Mouse (Mus musculus): ENCODE measurements around the gene Rrp1b. TPM values are rescaled to one million over a fixed set of nuclear protein-coding genes. Genes with fewer than 3 reads are reported as not detected.

Rrp1b gene
- polyA plus RNA-seq (2015; fragmentation: Nextera tagmentation; extraction: Ambion mirVana) = 44.7 and 48.0 TPM in 2 replicates

- peak; percentile 97 for ATAC-seq (replicated peaks)
- H3K27me3 ChIP-seq = no peaks in the 10 kb centered on the region
- H3K9me3 ChIP-seq = no peaks in the 10 kb centered on the region
- peak within 1 kb of the TSS; percentile 77 for H3K27ac ChIP-seq (replicated peaks)
- no peaks in the 10 kb centered on the region for H3K36me3 ChIP-seq
- H3K4me2 ChIP-seq (replicated peaks) = peak within 1 kb of the TSS; percentile 79
- peak within 1 kb of the TSS; percentile 72 for H3K9ac ChIP-seq (replicated peaks)
- 5% methylated on average over 52 of the region's 52 CpGs for WGBS
- H3K4me1 ChIP-seq = peaks cover 23% of the 10 kb centered on the region
- peak within 1 kb of the TSS; percentile 68 for H3K4me3 ChIP-seq
Observed at GRCm38 (mm10) chr17:32035609-32036508, at the start of gene Rrp1b, which contains the start of gene Hsf2bp. TSS of gene Rrp1b (plus strand) at chr17:32036100. TSS of gene Hsf2bp (minus strand) at chr17:32036349.

GRCm38 (mm10) chr17:31986915-31987314 lies 49.0 kb upstream of the Rrp1b start:
- no peaks in the 10 kb centered on the region for H3K36me3 ChIP-seq
- no peaks in the 10 kb centered on the region for H3K27me3 ChIP-seq
- H3K4me1 ChIP-seq = no peaks in the 10 kb centered on the region
- ATAC-seq (replicated peaks) = no peak
- no peak overlapping the region for H3K4me2 ChIP-seq (replicated peaks)
- WGBS = 87% methylated on average over 1 of the region's 1 CpGs
- H3K9me3 ChIP-seq = no peaks in the 10 kb centered on the region
- no peak overlapping the region for H3K9ac ChIP-seq (replicated peaks)
- 0 out of 2 replicates have a peak overlapping the region, but pooled peaks have one; percentile 40 for H3K27ac ChIP-seq (replicated peaks)
- no peak overlapping the region for H3K4me3 ChIP-seq

- WGBS = 92% methylated on average over 2 of the region's 2 CpGs
- Histone ChIP-seq H3K27me3 (no peaks in the 10 kb centered on the region), H3K4me2 (replicated peaks) (no peak overlapping the region), H3K4me3 (no peak overlapping the region), H3K9ac (replicated peaks) (no peak overlapping the region), H3K27ac (replicated peaks) (no peak overlapping the region), H3K9me3 (no peaks in the 10 kb centered on the region), H3K36me3 (no peaks in the 10 kb centered on the region), H3K4me1 (no peaks in the 10 kb centered on the region)
- ATAC-seq (replicated peaks) = no peak
Observed at GRCm38 (mm10) chr17:31989035-31989434, 46.9 kb upstream of the Rrp1b start.

GRCm38 (mm10) chr17:31992004-31992403 lies 43.9 kb upstream of the Rrp1b start:
- no peaks in the 10 kb centered on the region for H3K36me3 ChIP-seq
- WGBS = 55% methylated on average over 2 of the region's 2 CpGs
- ATAC-seq (replicated peaks) = no peak
- no peak overlapping the region for H3K27ac ChIP-seq (replicated peaks)
- no peaks in the 10 kb centered on the region for H3K27me3 ChIP-seq
- H3K9ac ChIP-seq (replicated peaks) = no peak overlapping the region
- H3K4me3 ChIP-seq = no peak overlapping the region
- H3K4me1 ChIP-seq = no peaks in the 10 kb centered on the region
- H3K4me2 ChIP-seq (replicated peaks) = no peak overlapping the region
- no peaks in the 10 kb centered on the region for H3K9me3 ChIP-seq

- no peaks in the 10 kb centered on the region for H3K36me3 ChIP-seq
- ATAC-seq (replicated peaks) = no peak
- H3K27ac ChIP-seq (replicated peaks) = no peak overlapping the region
- H3K4me1 ChIP-seq = no peaks in the 10 kb centered on the region
- no peak overlapping the region for H3K4me2 ChIP-seq (replicated peaks)
- H3K9ac ChIP-seq (replicated peaks) = no peak overlapping the region
- H3K27me3 ChIP-seq = no peaks in the 10 kb centered on the region
- 92% methylated on average over 1 of the region's 1 CpGs for WGBS
- H3K4me3 ChIP-seq = no peak overlapping the region
- H3K9me3 ChIP-seq = no peaks in the 10 kb centered on the region
Observed at GRCm38 (mm10) chr17:31993354-31993753, 42.5 kb upstream of the Rrp1b start.

GRCm38 (mm10) chr17:31994132-31994531 lies 41.8 kb upstream of the Rrp1b start:
- ATAC-seq (replicated peaks) = no peak
- no peaks in the 10 kb centered on the region for H3K4me1 ChIP-seq
- H3K36me3 ChIP-seq = no peaks in the 10 kb centered on the region
- H3K9me3 ChIP-seq = no peaks in the 10 kb centered on the region
- H3K4me3 ChIP-seq = no peak overlapping the region
- no peak overlapping the region for H3K9ac ChIP-seq (replicated peaks)
- H3K27me3 ChIP-seq = no peaks in the 10 kb centered on the region
- no peak overlapping the region for H3K4me2 ChIP-seq (replicated peaks)
- H3K27ac ChIP-seq (replicated peaks) = no peak overlapping the region

GRCm38 (mm10) chr17:31995784-31996183 lies 40.1 kb upstream of the Rrp1b start:
- H3K36me3 ChIP-seq = no peaks in the 10 kb centered on the region
- H3K4me2 ChIP-seq (replicated peaks) = no peak overlapping the region
- no peak for ATAC-seq (replicated peaks)
- H3K9ac ChIP-seq (replicated peaks) = no peak overlapping the region
- 90% methylated on average over 2 of the region's 2 CpGs for WGBS
- no peak overlapping the region for H3K27ac ChIP-seq (replicated peaks)
- no peaks in the 10 kb centered on the region for H3K27me3 ChIP-seq
- no peak overlapping the region for H3K4me3 ChIP-seq
- H3K4me1 ChIP-seq = no peaks in the 10 kb centered on the region
- H3K9me3 ChIP-seq = no peaks in the 10 kb centered on the region

- H3K4me1 ChIP-seq = no peaks in the 10 kb centered on the region
- no peak overlapping the region for H3K9ac ChIP-seq (replicated peaks)
- H3K27me3 ChIP-seq = no peaks in the 10 kb centered on the region
- H3K4me2 ChIP-seq (replicated peaks) = no peak overlapping the region
- no peaks in the 10 kb centered on the region for H3K9me3 ChIP-seq
- 72% methylated on average over 4 of the region's 4 CpGs for WGBS
- ATAC-seq (replicated peaks) = no peak
- H3K27ac ChIP-seq (replicated peaks) = no peak overlapping the region
- H3K36me3 ChIP-seq = no peaks in the 10 kb centered on the region
- H3K4me3 ChIP-seq = no peak overlapping the region
Observed at GRCm38 (mm10) chr17:31996331-31996730, 39.6 kb upstream of the Rrp1b start.

GRCm38 (mm10) chr17:31998351-31998750 lies 37.5 kb upstream of the Rrp1b start:
- 85% methylated on average over 1 of the region's 1 CpGs for WGBS

GRCm38 (mm10) chr17:32003251-32003650 lies 32.6 kb upstream of the Rrp1b start:
- Histone ChIP-seq H3K4me1 (no peaks in the 10 kb centered on the region), H3K27ac (replicated peaks) (no peak overlapping the region), H3K9me3 (no peaks in the 10 kb centered on the region), H3K9ac (replicated peaks) (no peak overlapping the region), H3K4me3 (no peak overlapping the region), H3K4me2 (replicated peaks) (no peak overlapping the region), H3K36me3 (no peaks in the 10 kb centered on the region), H3K27me3 (no peaks in the 10 kb centered on the region)
- 91% methylated on average over 3 of the region's 3 CpGs for WGBS
- ATAC-seq (replicated peaks) = no peak

More at GRCm38 (mm10) chr17:31998351-31998750, 37.5 kb upstream of the Rrp1b start:
- Histone ChIP-seq H3K4me3 (no peak overlapping the region), H3K4me2 (replicated peaks) (no peak overlapping the region), H3K27ac (replicated peaks) (no peak overlapping the region), H3K9me3 (no peaks in the 10 kb centered on the region), H3K4me1 (no peaks in the 10 kb centered on the region), H3K27me3 (no peaks in the 10 kb centered on the region), H3K9ac (replicated peaks) (no peak overlapping the region), H3K36me3 (no peaks in the 10 kb centered on the region)
- no peak for ATAC-seq (replicated peaks)

- H3K27me3 ChIP-seq = no peaks in the 10 kb centered on the region
- H3K9ac ChIP-seq (replicated peaks) = no peak overlapping the region
- H3K36me3 ChIP-seq = no peaks in the 10 kb centered on the region
- H3K4me3 ChIP-seq = no peak overlapping the region
- ATAC-seq (replicated peaks) = no peak
- no peak overlapping the region for H3K27ac ChIP-seq (replicated peaks)
- WGBS = 90% methylated on average over 5 of the region's 5 CpGs
- no peaks in the 10 kb centered on the region for H3K4me1 ChIP-seq
- no peak overlapping the region for H3K4me2 ChIP-seq (replicated peaks)
- no peaks in the 10 kb centered on the region for H3K9me3 ChIP-seq
Observed at GRCm38 (mm10) chr17:32006800-32007199, 29.1 kb upstream of the Rrp1b start.

- Histone ChIP-seq H3K27ac (replicated peaks) (no peak overlapping the region), H3K36me3 (no peaks in the 10 kb centered on the region), H3K9me3 (no peaks in the 10 kb centered on the region), H3K4me3 (no peak overlapping the region), H3K27me3 (no peaks in the 10 kb centered on the region), H3K4me2 (replicated peaks) (no peak overlapping the region), H3K4me1 (peaks cover 8% of the 10 kb centered on the region; the same call in 1 of the 2 replicates), H3K9ac (replicated peaks) (no peak overlapping the region)
- ATAC-seq (replicated peaks) = no peak
- WGBS = 85% methylated on average over 6 of the region's 6 CpGs
Observed at GRCm38 (mm10) chr17:32011694-32012093, 24.2 kb upstream of the Rrp1b start.
